Mouse (Mus musculus) T-helper 2 cell (primary cell): ENCODE results near the gene 1110059E24Rik.
"Not testable (repeated sequence)": the region's sequence is repeated elsewhere in the genome, so short reads cannot be mapped to it uniquely, and the experiment has no call there.

Source experiments
- in situ Hi-C: fragments of 300-600 bp; cut with MboI, MseI; formaldehyde crosslinking; loops from one replicate; pipeline ENCODE4 v1.15.1; 2025; ENCODE audit warnings: high pct_unique_total_duplicates

Gene 1110059E24Rik

DNA sequence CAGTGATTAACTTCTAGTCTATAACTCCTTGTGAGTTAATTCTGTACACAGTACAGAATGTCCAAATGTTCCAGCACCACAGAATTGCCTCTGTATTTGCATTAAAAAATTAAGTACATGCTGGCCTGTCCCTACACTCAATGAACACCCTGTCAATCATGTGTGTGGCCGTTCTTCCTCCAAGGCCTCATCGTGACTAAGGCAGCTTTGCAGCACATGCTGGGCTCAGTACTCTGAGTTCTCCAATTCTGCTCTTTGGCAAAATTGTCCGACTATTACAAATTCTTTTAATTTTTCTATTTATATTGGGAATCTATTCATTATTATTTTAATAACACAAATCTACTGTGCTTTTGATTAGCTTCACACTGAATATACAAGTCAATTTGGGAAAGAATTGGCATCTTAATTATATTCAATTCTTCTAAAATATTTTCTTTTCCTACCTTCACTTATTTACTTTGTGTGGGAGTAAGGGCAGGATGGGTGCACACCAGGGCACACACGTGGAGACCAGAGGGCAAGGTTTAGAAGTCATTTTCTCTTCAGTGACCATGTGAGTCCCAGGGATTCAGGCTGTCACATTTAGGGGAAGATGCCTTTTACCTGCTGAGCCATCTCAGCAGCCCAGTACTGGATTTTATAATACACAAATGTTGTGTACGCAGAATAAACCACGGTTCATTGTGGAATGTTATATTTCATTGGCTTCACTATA, 26.3 kb downstream of the 1110059E24Rik start:
- in situ Hi-C loops, result no loop called here

DNA sequence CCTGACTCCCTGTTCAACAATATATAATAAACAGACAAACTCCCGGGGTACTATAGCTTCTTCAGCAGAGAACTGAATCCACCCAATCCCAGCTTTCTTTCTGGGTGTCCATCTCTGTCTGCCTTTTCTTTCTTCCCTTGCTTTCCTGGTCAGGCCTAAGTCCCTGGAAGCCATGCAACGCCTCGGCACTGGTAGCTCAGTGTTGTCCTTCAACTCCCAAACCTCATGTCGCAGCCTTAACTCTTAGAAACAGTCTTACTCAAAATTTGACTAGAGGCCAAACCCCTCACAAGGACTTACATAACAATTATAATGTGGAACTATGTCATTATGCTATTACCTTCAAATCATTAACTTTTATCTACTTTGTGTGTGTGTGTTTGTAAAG, 28.6 kb downstream of the 1110059E24Rik start:
- in situ Hi-C loops, result no loop called here

DNA sequence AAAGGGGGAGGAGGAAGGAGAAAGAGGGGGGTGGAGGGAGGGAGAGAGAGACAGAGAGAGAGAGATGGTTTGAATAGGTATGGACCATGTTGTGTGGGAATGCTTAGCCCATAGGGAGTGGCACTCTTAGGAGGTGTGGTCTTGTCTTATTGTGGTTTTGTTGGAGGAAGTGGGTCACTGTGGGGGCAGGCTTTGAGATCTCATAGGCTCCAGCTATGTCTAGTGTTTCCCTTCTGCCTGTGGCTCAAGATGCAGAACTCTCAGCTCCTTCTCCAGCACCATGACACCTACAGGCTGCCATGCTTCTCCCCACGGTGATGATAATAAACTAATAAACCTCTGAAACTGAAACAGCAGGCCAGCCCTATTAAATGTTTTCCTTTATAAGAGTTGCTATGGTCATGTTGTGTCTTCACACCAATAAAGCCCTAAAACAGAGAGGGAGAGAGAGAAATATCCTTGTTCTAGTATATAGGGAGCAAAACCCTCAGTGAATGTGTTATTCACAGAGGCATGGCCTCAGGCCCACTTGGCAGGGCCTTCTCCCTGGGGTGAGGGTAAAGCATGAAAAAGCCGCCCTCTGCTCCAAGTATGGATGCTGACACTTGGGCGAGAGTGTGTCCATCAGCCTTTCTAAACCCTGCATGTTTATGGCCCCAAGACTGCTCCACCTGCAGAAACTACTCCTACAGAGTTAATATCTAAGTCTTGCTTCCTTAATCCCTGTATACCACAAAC, 29.2 kb downstream of the 1110059E24Rik start:
- in situ Hi-C loops, result no loop called here

GRCm38 (mm10) chr19:21615801-21616200, 37.0 kb downstream of the 1110059E24Rik start:
- in situ Hi-C loops, result no loop called here

DNA sequence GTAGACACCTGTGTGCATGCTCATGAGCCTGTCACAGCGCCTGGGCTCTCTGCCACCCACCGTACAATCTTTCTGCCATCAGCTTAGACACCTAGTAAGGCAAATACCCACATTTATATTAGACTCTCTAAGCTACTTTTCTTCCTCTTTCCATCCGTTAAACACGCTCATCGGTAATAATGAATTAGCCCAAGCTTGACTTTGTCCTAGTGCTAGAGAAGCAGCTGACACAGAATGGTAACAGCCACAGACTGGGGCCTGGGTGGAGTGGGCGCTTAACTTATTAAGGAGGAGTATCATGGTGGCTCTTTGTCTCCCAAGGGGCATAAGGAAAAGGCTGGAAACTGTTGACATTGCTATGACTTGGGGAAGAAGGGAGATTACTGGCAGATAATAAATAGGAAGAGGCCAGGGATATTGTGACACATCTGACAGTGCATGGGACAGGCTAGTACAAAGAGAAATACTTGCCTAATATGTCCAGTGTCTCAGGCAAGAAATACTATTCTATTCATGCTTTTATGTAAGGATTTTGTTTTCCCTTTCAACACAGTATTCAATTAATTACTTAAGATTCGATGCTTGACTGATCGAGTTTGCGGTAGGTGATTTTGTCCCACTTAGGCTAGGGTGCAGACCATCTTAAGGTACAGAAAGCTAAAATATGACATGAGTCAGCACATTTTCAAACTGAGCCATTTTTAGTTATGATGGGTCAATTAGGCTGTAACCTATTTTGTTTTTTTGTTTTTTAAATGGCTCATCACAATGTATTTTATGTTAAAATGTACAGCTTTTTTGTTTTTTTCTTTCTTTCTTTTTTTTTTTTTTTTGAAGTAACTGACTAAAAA, 40.8 kb downstream of the 1110059E24Rik start:
- in situ Hi-C loops, result no loop called here

- in situ Hi-C loops, result no loop called here
Measured at GRCm38 (mm10) chr19:21611297-21611696, 41.5 kb downstream of the 1110059E24Rik start.

- in situ Hi-C loops, result no loop called here
Measured at GRCm38 (mm10) chr19:21610240-21610639, 42.5 kb downstream of the 1110059E24Rik start.

GRCm38 (mm10) chr19:21605294-21605693, 47.5 kb downstream of the 1110059E24Rik start:
- in situ Hi-C loops, result no loop called here

- in situ Hi-C loops, result no loop called here
Measured at GRCm38 (mm10) chr19:21603836-21604235, 48.9 kb downstream of the 1110059E24Rik start.

DNA sequence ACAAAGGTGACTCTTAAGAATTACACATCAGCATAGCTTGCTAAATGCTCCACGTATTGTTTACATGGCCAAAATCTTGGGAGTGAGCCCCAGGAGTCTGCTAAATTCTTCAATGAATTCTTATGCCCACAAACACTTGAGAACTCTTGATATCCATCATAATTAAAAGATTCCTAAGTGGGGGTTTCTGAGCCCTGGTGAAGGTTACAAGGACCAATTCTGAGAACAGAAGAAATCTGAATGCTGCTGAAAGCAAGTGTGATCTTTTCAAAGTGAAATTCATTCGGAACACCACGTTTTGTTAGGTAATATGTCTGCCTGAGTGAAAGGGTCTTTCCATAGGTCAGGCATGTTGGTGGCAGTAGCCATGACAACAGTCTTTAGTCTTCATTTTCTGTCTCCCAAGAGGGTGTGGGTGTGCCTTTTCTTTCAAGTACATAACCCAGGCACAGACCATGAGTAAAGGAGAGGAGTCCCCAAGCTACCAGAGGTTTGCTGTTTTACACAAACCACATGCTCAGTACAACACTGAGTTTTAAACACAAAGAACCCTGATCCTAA, 51.2 kb downstream of the 1110059E24Rik start:
- in situ Hi-C loops, result no loop called here

DNA sequence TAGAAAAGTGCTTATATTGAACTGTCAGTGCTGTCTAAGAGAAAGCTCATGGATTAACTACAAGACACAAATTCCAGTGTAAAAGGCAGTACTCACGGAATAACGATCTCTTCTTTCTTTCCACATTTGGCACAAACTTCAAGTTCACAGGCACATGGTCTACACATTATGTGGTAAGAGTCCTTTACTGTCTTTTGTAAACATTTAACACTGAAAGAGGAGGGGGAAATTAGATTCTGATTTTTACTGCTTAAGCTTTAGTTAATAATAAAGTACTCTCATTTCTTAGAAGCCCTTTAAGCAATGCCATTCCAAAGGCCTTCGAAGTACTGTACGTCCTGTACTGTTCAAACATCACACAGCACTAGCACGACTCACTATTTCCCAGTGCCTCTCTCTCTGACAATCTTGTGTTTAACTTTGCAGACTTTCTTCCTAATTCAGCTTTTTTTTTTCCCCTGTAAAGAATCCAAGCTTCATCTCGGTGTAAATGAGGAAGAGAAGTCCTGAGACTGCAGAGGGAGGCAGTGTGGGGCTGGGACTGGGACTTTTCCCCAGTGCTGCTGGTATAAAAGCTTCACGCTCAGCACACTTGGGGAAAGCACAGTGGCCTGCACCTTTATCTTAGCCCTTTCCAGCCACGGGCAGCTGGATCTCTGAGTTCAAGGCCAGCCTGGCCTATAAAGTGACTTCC, 54.0 kb downstream of the 1110059E24Rik start:
- in situ Hi-C loops, result no loop called here

- in situ Hi-C loops, result no loop called here
Measured at GRCm38 (mm10) chr19:21594676-21595075, 58.1 kb downstream of the 1110059E24Rik start.

GRCm38 (mm10) chr19:21592216-21592615, 60.6 kb downstream of the 1110059E24Rik start:
- in situ Hi-C loops, result not testable (repeated sequence)

GRCm38 (mm10) chr19:21589888-21590287, 62.9 kb downstream of the 1110059E24Rik start:
- in situ Hi-C loops, result no loop called here

DNA sequence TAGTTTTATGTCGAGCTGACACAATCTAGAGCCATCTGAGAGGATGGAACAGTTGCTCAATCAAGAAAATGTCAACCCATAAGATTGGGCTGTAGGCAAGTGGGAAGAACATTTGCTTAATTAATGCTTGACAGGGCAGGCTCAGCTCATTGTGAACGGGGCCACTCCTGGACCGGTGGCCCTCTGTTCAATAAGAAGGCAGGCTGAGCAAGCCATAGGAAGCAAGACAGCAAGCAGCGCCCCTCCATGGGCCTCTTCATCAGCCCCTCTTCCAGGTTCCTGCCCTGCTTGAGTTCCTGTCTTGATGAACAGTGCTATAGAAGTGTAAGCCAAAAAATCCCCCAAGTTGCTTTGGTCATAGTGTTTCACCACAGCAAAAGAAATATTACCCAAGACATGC, 65.2 kb downstream of the 1110059E24Rik start:
- in situ Hi-C loops, result no loop called here

DNA sequence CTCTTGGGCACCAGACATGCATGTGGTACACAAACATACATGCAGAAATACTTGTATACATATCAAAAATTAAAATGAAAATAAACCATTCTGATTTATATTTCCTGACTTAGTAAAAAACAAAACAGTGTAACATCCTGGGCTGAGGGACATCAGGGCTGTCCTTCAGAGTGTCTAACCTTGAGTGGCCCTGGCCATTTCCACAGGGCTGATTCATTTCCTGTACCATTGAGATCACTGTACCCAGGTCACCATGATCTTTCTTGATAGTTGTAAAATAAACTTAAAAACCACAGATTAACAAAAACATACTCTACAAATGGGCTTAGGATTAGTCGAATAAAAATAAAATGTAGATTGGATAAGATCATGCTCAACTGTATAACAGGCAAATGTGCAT, 66.2 kb downstream of the 1110059E24Rik start:
- in situ Hi-C loops, result no loop called here

DNA sequence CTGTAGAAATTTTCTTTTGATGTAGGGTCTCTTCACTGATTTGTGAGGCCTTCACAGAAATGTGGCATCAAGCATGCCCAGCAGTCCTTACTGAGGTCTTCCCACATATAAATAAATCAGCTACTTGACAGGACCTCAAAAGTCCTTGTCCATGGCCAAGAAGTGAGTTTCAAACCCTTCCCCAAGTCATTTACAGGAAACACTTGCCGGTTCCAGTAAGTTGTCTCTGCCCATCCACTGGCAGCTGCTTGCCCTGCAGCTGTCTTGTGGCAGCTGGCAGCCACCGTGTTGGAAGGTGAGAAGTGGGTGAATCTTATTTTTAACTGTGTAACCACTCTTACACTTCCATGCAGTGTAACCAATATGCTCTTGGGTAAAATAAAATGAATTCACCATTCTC, 66.9 kb downstream of the 1110059E24Rik start:
- in situ Hi-C loops, result no loop called here

DNA sequence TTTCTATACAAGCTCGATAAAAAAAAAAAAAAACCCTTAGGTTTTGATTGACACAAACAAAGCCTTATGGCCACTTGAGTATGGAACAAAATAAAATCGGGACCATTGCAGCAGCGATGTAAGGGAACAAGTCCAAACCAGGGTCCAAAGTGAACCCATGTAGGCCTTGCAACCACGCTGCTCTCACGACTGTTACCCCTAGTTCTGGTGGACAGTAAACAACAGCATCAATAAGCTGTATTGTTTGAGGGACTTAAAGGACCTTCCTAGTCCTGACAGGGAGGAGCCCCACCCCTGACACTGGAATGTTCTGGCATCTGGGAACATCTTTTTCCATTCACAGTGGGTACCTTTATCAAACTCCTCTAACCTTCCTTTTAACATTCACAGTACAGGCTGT, 68.8 kb downstream of the 1110059E24Rik start:
- in situ Hi-C loops, result no loop called here

- in situ Hi-C loops, result no loop called here
Measured at GRCm38 (mm10) chr19:21583523-21583984, 69.2 kb downstream of the 1110059E24Rik start.

DNA sequence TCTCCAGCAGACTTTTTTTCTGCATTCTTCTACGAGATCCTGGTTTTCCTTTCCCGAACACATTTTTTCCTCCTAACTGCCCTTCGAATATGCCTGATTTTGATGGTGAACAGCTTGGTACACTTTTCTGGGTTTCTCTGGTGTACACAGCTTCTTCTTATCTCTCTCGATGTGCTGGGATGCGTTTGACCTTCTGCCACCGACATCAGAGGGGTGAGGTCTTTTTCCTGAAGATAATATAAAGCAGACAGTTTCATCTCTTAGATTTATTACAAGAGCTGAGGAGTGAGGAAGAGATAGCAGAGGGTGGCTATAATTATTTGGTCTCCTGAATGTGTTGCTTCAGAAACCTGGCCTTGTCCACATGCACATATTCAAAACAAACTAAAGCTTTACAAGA, 71.4 kb downstream of the 1110059E24Rik start:
- in situ Hi-C loops, result no loop called here

GRCm38 (mm10) chr19:21579896-21580295, 72.9 kb downstream of the 1110059E24Rik start:
- in situ Hi-C loops, result loop anchor here (10.0 kb wide), 2 partner anchors 75 to 725 kb away; partner anchors contain the start of genes 1110059E24Rik and Abhd17b
